Mouse (Mus musculus) E14TG2a.4 (cell line): ENCODE data around the gene Csrnp3.

Experiments used
- H3K27me3 ChIP-seq: 2 replicates; pipeline ENCODE4 v1.6.1; 2014; ENCODE audit warnings: low read length, control low read depth; ENCODE audit not compliant: insufficient read depth
- H3K36me3 ChIP-seq: 2 replicates; pipeline ENCODE4 v1.6.1; 2014; ENCODE audit warnings: low read length, control low read depth; ENCODE audit not compliant: insufficient read depth
- H3K4me1 ChIP-seq: replicated peaks from 2 replicates; pipeline ENCODE4 v1.6.1; 2014; ENCODE audit warnings: low read depth, low read length, control low read depth
- H3K4me3 ChIP-seq: replicated peaks from 2 replicates; pipeline ENCODE4 v1.5.1; 2014; ENCODE audit warnings: mild to moderate bottlenecking, low read length
- H3K9me3 ChIP-seq: 2 replicates; pipeline ENCODE4 v1.6.1; 2014; ENCODE audit warnings: low read length, control low read depth
- CTCF ChIP-seq: conservative IDR thresholded peaks from 2 replicates; pipeline ENCODE4 v1.5.1; 2014; ENCODE audit warnings: low read length
- NANOG ChIP-seq: IDR thresholded peaks from 2 replicates; pipeline ENCODE4 v1.6.1; 2014; ENCODE audit warnings: borderline replicate concordance, low read length, mixed read lengths
- POU5F1 ChIP-seq: IDR thresholded peaks from 2 replicates; pipeline ENCODE4 v1.6.1; 2014; ENCODE audit warnings: low read length, borderline replicate concordance

The Csrnp3 gene

DNA sequence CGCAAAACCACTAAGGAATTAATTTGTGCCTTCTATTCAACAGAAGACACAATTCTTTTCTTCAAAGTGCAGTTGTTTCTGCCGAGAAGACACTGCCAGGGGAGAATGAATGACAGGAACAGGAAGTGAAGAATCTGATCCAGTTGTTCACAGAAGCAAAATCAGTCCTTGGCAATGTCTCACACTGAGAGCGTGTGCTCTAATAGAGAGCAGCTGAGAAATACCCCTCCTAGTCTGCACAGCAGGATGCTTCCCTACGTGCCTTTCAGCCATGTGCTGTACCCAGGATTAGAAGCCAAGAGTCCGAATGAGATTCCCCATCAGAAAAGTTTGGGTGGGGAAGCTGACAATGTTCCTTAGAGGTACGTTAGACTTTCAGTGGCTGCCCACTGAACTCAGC lies 223.9 kb downstream of the Csrnp3 start:
- Histone ChIP-seq H3K4me1 (no peaks in the 10 kb centered on the region), H3K4me3 (no peak overlapping the region), H3K27me3 (no peaks in the 10 kb centered on the region), H3K9me3 (no peaks in the 10 kb centered on the region), H3K36me3 (no peaks in the 10 kb centered on the region)
- TF ChIP-seq NANOG (no peak), CTCF (no peak), POU5F1 (no peak)

DNA sequence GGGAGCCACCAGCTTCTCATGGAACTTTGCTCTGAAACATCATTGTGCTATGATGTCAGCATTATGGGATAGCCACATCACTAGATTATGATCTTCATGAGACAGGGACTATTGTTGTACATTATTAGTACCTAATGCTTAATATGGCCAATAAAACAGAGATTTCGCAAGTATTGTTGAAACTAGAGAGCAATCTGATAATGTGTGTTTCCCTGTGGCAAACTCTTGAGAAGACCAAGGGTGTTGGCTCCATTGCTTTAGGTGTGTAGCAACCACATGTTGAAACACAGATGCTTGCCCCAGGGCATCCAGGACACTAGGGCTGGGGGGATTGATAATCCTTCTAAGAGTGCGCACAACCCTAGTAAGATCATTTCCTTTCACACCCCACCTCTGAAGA lies 235.2 kb downstream of the Csrnp3 start:
- Histone ChIP-seq H3K36me3 (no peaks in the 10 kb centered on the region), H3K4me1 (no peaks in the 10 kb centered on the region), H3K4me3 (no peak overlapping the region), H3K9me3 (no peaks in the 10 kb centered on the region), H3K27me3 (no peaks in the 10 kb centered on the region)
- no peak for TF ChIP-seq NANOG
- no peak for TF ChIP-seq POU5F1
- no peak for TF ChIP-seq CTCF
